Comparison of ENCODE assay signal across 8 mouse cellular contexts in genomic region chr1:185262565-185262964, GRCm38 (mm10). TPM values are rescaled to one million over a fixed set of nuclear protein-coding genes. Genes with fewer than 3 reads are reported as not detected.
DNase-seq lines count a peak whose midpoint lies in the region; ATAC-seq and TF ChIP-seq lines count a peak whose summit lies in the region.

No protein-coding gene starts in this region.

- TF ChIP-seq POLR2A in brain, embryonic 14.5 days (IDR thresholded peaks at IDR 0.05; ENCODE audit: borderline replicate concordance, extremely low read depth, insufficient read depth, insufficient read length, poor library complexity, severe bottlenecking), result no peak

- H3K4me1 ChIP-seq in intestine, embryonic 16.5 days (ENCODE audit: control insufficient read depth, insufficient read depth, low read length), result no peaks in the 10 kb centered on the region
- H3K4me1 ChIP-seq in neural tube, embryonic 11.5 days (ENCODE audit: control insufficient read depth, insufficient read depth, low read length), result no peaks in the 10 kb centered on the region

- H3K36me3 ChIP-seq in intestine, embryonic 16.5 days (ENCODE audit: control insufficient read depth, insufficient read depth, low read length), result peaks cover 25% of the 10 kb centered on the region
- H3K36me3 ChIP-seq in neural tube, embryonic 11.5 days (ENCODE audit: control insufficient read depth, insufficient read depth, low read length), result peaks cover 7% of the 10 kb centered on the region

- H3K9ac ChIP-seq in intestine, embryonic 16.5 days (ENCODE audit: low read depth, low read length), result no peak overlapping the region
- no peak overlapping the region for H3K9ac ChIP-seq in neural tube, embryonic 11.5 days (ENCODE audit: low read length)

- no peak overlapping the region for H3K27ac ChIP-seq in left cerebral cortex, adult 2 months
- no peak overlapping the region for H3K27ac ChIP-seq in intestine, embryonic 16.5 days (ENCODE audit: low read length)
- H3K27ac ChIP-seq in neural tube, embryonic 11.5 days (ENCODE audit: low read depth, low read length), result no peak overlapping the region

- 0 out of 2 replicates have a peak, but pooled peaks have one; percentile 59 for ATAC-seq in intestine, embryonic 16.5 days
- no peak for ATAC-seq in neural tube, embryonic 11.5 days (ENCODE audit: insufficient read depth, low FRiP score, low TSS enrichment)
- no peak for ATAC-seq in inflammation-experienced regulatory T-cells, adult 6 months

- no peaks in the 10 kb centered on the region for H3K9me3 ChIP-seq in intestine, embryonic 16.5 days (ENCODE audit: control insufficient read depth, low read length)
- no peaks in the 10 kb centered on the region for H3K9me3 ChIP-seq in neural tube, embryonic 11.5 days (ENCODE audit: control insufficient read depth, low read length)

- no peaks in the 10 kb centered on the region for H3K27me3 ChIP-seq in intestine, embryonic 16.5 days (replicated peaks; ENCODE audit: control insufficient read depth, insufficient read depth, low read length)
- H3K27me3 ChIP-seq in neural tube, embryonic 11.5 days (ENCODE audit: control insufficient read depth, insufficient read depth, low read length), result no peaks in the 10 kb centered on the region

- H3K4me2 ChIP-seq in intestine, embryonic 16.5 days (ENCODE audit: low read depth, low read length), result no peak overlapping the region
- H3K4me2 ChIP-seq in neural tube, embryonic 11.5 days (ENCODE audit: low read depth), result no peak overlapping the region

- peak; percentile 65 for DNase-seq in adrenal gland, postnatal 10 days
- no peak for DNase-seq in adrenal gland, adult 8-10 months
- no peak for DNase-seq in left cerebral cortex, adult 2 months (ENCODE audit: extremely low spot score in 1 of 2, low spot score in 2 of 2)
- no peak for DNase-seq in left cerebral cortex, adult 9 months (ENCODE audit: low spot score in 2 of 2)
- DNase-seq in brain, embryonic 14.5 days (ENCODE audit: low read depth), result peak; percentile 25
- DNase-seq in neural tube, embryonic 11.5 days (ENCODE audit: low spot score), result peak; percentile 53

- H3K4me3 ChIP-seq in left cerebral cortex, adult 2 months, result no peak overlapping the region
- no peak overlapping the region for H3K4me3 ChIP-seq in intestine, embryonic 16.5 days (ENCODE audit: low read length)
- no peak overlapping the region for H3K4me3 ChIP-seq in neural tube, embryonic 11.5 days (ENCODE audit: low read depth, low read length)

- TF ChIP-seq CTCF in left cerebral cortex, adult 2 months (IDR thresholded peaks at IDR 0.05), result peak; percentile 60
- peak; percentile 76 for TF ChIP-seq CTCF in brain, embryonic 14.5 days (IDR thresholded peaks at IDR 0.05; ENCODE audit: borderline replicate concordance, extremely low read depth, insufficient read depth, insufficient read length)

- WGBS in intestine, embryonic 16.5 days, result 58% methylated on average over 14 of the region's 14 CpGs
- WGBS in neural tube, embryonic 11.5 days, result 60% methylated on average over 14 of the region's 14 CpGs

- intact Hi-C loops in left cerebral cortex, adult 2 months (cut with DNase I), result no loop called here

RNA-seq across cellular contexts. Expression of gene Rab3gap2, which starts 58.6 kb away (rescaled TPM):
- 10 to 100 TPM; 31.9 to 36.3 TPM for total RNA-seq in adrenal gland, postnatal 10 days (2021)
- 10 to 100 TPM; 49.7 to 90.7 (median 70.6) TPM for total RNA-seq in adrenal gland, adult 8-10 months (2022)
- 10 to 100 TPM; 75.3 to 84.1 TPM for total RNA-seq in left cerebral cortex, adult 2 months (2021)
- polyA plus RNA-seq in brain, embryonic 14.5 days (2012; rRNA removed), result 43.4 and 44.9 TPM in 2 replicates
- 25.4 and 27.3 TPM in 2 replicates for polyA plus RNA-seq in intestine, embryonic 16.5 days (2015; fragmentation: Nextera tagmentation; extraction: Ambion mirVana)
- 24.9 and 26.4 TPM in 2 replicates for polyA plus RNA-seq in neural tube, embryonic 11.5 days (2014; fragmentation: Nextera tagmentation; extraction: Ambion mirVana)
- polyA plus RNA-seq in inflammation-experienced regulatory T-cells, adult 6 months (2017; shearing (Covaris generic)), result 10 to 100 TPM; 12.7 to 16.1 (median 15.8) TPM

Comparison
In these comparisons a context has a peak if more than half of its experiments do, and no peak if none do; other contexts are left out.
1. DNase-seq: peak in adrenal gland, postnatal 10 days (single experiment), brain, embryonic 14.5 days (single experiment) and neural tube, embryonic 11.5 days (single experiment); none in adrenal gland, adult 8-10 months (single experiment), left cerebral cortex, adult 2 months (0 of 2) and left cerebral cortex, adult 9 months (0 of 2).